Mouse (Mus musculus) skeletal muscle tissue, adult 2 months (tissue): ENCODE measurements at regions not wholly inside any gene's neighbourhood (a gene's known extent, or its start where the extent isn't known, plus 50 kb on each side); places are given as distances from the start of the nearest gene placed in this dataset.

Source experiments
- DNase-seq: peaks from one replicate; pipeline ENCODE4 v3.0.0-alpha.2; 2012; ENCODE audit warnings: low read depth, low spot score

DNA sequence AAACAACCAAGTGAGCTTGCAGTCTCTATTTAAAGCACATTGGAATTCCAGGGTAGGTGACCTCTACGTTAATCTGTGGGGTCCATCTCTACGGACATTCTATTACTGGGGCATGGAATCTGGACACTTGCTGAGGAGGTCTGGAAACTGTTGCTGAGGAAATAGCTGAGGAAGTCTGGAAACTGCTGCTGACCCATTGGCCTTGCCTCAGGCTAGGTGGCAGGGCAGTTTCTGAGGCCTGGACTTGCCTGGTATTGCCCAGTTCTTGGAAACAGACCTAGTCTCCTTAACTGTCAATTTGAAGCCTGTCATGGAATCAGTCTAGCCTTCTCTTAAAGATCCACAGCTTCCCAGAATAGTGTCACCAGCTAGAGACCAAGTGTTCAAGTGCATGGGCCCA lies 51.7 kb upstream of the Eif4g2 start:
- no peak for DNase-seq
